Mouse (Mus musculus) limb, embryonic 12.5 days (tissue): ENCODE results near the gene Crygf. TPM values are rescaled to one million over a fixed set of nuclear protein-coding genes. Genes with fewer than 3 reads are reported as not detected.
"Not testable (repeated sequence)": the region's sequence is repeated elsewhere in the genome, so short reads cannot be mapped to it uniquely, and the experiment has no call there.

Experiments
- ATAC-seq: fragments of 200-750 bp; cut with Nextera tagmentation; 2 replicates; pipeline ENCODE4 v1.8.0; 2017; ENCODE audit warnings: low read depth, moderate TSS enrichment; ENCODE audit not compliant: insufficient number of reproducible peaks, insufficient read depth, low FRiP score, low TSS enrichment
- H3K27ac ChIP-seq: fragments of 300-500 bp; sonication (generic); 2 replicates; pipeline ENCODE4 v1.5.1; 2016; ENCODE audit warnings: mild to moderate bottlenecking, moderate library complexity
- H3K27me3 ChIP-seq: fragments of 300-500 bp; sonication (generic); 2 replicates; pipeline ENCODE4 v1.6.1; 2016; ENCODE audit warnings: mild to moderate bottlenecking, moderate library complexity
- H3K36me3 ChIP-seq: fragments of 300-500 bp; sonication (generic); 2 replicates; pipeline ENCODE4 v1.6.1; 2016; ENCODE audit warnings: mild to moderate bottlenecking, moderate library complexity
- H3K4me1 ChIP-seq: fragments of 300-500 bp; sonication (generic); replicated peaks from 2 replicates; pipeline ENCODE4 v1.6.1; 2016
- H3K4me2 ChIP-seq: fragments of 300-500 bp; sonication (generic); 2 replicates; pipeline ENCODE4 v1.6.1; 2016; ENCODE audit warnings: mild to moderate bottlenecking, moderate library complexity
- H3K4me3 ChIP-seq: fragments of 300-500 bp; sonication (generic); replicated peaks from 2 replicates; pipeline ENCODE4 v1.5.1; 2016; ENCODE audit warnings: mild to moderate bottlenecking
- H3K9ac ChIP-seq: fragments of 300-500 bp; sonication (generic); replicated peaks from 2 replicates; pipeline ENCODE4 v1.6.1; 2016; ENCODE audit warnings: mild to moderate bottlenecking, moderate library complexity
- H3K9me3 ChIP-seq: fragments of 300-500 bp; sonication (generic); 2 replicates; pipeline ENCODE4 v1.6.1; 2016; ENCODE audit warnings: mild to moderate bottlenecking, moderate library complexity
- WGBS: fragments of 180-500 bp; shearing (Covaris S2); methylation state at CpG from one replicate; pipeline ENCODE4 v1.1.7; 2016; 5-methylcytosine and 5-hydroxymethylcytosine counted together
- polyA plus RNA-seq: library from polyadenylated mRNA; unstranded; fragments of >200 nt; fragmentation: Nextera tagmentation; extraction: Ambion mirVana; gene quantifications from 2 replicates; pipeline ENCODE4 v1.2.1, GENCODE M21; 2016

Gene Crygf
- polyA plus RNA-seq, result not detected in 2 replicates

DNA sequence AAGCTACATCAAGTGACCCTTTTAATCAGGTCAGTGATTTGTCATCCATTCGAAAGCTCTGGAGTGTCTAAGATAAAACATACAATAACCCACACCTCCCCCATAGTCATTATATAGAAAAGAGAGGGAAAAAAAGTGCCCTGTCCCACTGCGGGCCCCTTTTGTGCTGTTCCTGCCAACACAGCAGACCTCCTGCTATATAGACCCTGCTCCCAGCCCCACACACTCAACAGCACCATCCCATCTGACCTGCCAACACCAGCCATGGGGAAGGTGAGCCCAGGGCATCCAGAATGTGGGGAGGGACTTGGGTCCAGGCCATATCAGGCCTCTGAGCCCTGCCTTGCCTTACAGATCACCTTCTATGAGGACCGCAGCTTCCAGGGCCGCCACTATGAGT is at the start of gene Crygf:
Gene Crygf, plus strand, starts transcription at position 227 of the 400 bp plus-strand sequence.
- Histone ChIP-seq H3K9me3 (no peaks in the 10 kb centered on the region), H3K36me3 (no peaks in the 10 kb centered on the region), H3K27ac (no peak within 1 kb of the TSS), H3K27me3 (no peaks in the 10 kb centered on the region), H3K4me3 (no peak within 1 kb of the TSS), H3K4me1 (no peaks in the 10 kb centered on the region), H3K9ac (no peak within 1 kb of the TSS), H3K4me2 (no peak within 1 kb of the TSS)
- WGBS, result 85% methylated on average over 4 of the region's 4 CpGs
- ATAC-seq, result no peak; the same call in 1 of the 2 replicates

DNA sequence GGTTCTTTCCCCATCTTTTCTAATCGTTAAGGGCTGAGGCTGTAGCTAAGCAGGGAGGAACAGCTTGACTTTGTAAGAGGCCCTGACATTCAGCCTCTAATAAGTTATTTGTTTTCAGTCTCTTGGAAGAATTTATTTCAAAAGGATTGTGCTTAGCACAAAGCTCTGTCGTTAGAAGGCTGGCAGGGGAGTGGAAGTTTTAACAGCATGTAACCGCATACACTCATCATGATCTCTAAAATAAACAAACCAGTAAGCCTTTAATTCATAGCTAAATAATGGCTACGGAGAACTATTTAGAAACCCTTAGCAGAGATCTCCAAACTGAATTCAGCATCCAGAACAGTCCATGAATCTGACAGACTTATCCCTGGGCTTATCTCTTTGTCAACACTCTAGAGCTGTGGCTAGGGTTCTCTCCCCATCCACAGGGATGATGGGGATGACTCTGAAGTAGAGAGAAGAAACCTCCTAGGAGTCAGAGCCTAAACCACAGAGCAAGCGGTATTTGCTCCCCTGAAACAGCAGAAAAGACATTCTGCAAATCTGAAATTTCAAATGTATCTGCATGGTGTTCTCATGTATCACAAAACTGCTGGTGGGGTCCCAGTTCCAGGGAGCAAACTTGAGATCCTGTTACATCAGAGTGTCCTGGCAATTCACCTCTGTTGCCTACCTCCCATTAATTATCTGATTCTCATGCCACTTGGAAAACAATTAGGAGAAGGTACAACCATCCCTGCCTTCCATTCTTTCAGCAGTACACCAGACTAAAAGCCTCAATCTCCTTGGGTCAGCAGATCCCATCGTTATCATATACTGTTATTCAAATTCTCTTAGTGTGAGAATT is 734 bp upstream of the Crygf start:
- Histone ChIP-seq H3K36me3 (no peaks in the 10 kb centered on the region), H3K4me2 (no peak overlapping the region), H3K9me3 (no peaks in the 10 kb centered on the region)

DNA sequence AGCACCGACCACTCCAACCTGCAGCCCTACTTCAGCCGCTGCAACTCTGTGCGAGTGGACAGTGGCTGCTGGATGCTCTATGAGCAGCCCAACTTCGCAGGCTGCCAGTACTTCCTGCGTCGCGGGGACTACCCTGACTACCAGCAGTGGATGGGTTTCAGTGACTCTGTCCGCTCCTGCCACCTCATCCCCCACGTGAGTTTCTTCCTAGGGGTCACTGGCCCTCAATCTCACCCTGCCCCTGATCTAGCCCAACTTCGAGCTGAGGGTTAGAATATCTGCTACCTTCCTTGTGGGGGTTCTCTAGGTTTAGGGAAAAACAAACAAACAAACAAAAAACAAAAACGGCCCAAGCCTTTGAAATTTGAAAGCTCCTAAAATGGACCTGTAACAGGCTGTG is 376 bp downstream of the Crygf start:
- H3K27ac ChIP-seq, H3K9me3 ChIP-seq, H3K36me3 ChIP-seq, H3K4me1 ChIP-seq, H3K27me3 ChIP-seq, ATAC-seq, H3K9ac ChIP-seq, H3K4me3 ChIP-seq, H3K4me2 ChIP-seq: not testable (repeated sequence)
- 87% methylated on average over 11 of the region's 11 CpGs for WGBS

More for the DNA sequence above, 734 bp upstream of the Crygf start:
- ATAC-seq, result no peak
- Histone ChIP-seq H3K9ac (no peak overlapping the region), H3K27ac (no peak overlapping the region), H3K4me3 (no peak overlapping the region), H3K4me1 (no peaks in the 10 kb centered on the region), H3K27me3 (no peaks in the 10 kb centered on the region)
- WGBS, result 54% methylated on average over 6 of the region's 6 CpGs

DNA sequence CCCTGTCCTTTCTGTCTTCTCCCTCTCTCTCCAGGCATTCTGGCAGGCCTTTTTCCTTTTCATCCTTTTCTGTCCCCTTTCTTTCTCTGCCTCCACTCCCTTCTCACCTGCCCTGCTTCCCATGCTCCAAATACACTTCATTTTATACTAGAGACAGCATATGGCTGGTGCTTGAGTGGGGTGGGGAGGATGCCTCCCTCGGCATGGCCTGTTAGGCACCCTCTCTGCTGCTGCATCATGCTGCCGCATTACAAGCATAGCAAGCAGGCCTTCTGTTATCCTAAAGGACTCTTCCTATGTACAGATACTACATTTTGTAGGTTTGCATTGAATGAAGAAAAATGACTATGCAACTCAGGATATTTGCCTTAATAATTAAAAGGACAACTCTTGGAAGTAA is 3.7 kb downstream of the Crygf start:
- no peak for ATAC-seq
- WGBS, result 81% methylated on average over 2 of the region's 2 CpGs
- Histone ChIP-seq H3K36me3 (no peaks in the 10 kb centered on the region), H3K4me1 (no peaks in the 10 kb centered on the region), H3K27ac (no peak overlapping the region), H3K9me3 (no peaks in the 10 kb centered on the region), H3K4me3 (no peak overlapping the region), H3K4me2 (no peak overlapping the region), H3K9ac (no peak overlapping the region), H3K27me3 (no peaks in the 10 kb centered on the region)

DNA sequence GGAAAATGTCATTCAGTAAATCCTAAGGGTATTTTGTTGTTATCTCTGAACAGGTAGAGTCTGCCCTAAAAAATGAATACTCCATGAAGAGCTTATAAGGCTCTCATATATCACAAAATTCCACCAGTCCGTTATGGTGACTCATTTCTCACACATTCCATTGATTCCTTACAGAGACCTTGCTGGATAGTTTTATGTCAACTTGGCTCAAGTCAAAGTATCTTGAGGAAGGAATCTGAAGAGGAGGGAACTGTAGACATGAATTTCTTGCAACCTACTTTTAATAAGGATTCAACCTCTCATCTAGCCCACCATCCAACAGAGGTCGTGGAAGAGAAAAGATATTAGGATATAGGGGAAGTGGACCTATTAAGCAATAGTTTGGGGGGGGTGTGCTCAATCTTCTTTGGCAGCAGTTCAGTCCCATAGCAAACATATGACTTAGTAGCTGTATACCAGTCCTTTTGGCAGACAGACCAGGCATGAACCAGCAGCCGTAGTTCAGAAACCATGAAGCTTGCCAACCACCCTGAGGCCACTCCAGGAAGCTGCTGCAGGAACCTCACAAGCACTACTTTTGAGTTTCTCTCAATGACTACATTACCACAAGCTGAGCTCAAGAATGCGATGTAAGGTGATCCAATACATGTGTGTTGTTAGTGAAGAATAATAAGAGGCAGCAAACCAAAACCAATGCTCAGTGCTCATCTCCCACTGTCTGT is 5.9 kb downstream of the Crygf start:
- H3K27ac ChIP-seq, result no peak overlapping the region
- no peak overlapping the region for H3K9ac ChIP-seq
- no peaks in the 10 kb centered on the region for H3K4me1 ChIP-seq
- no peaks in the 10 kb centered on the region for H3K9me3 ChIP-seq
- no peaks in the 10 kb centered on the region for H3K27me3 ChIP-seq
- H3K4me3 ChIP-seq, result no peak overlapping the region
- WGBS, result 80% methylated on average over 4 of the region's 4 CpGs
- H3K4me2 ChIP-seq, result no peak overlapping the region
- ATAC-seq, result no peak
- no peaks in the 10 kb centered on the region for H3K36me3 ChIP-seq

Other genes starting within 250 kb of the Crygf start
- 28.3 and 32.7 TPM in 2 replicates for gene Map2, start 248.8 kb downstream of the Crygf start, polyA plus RNA-seq